Mouse (Mus musculus) liver (tissue): Measurements from ENCODE around the gene Lrrc30.

Experiments used
- DNase-seq: peaks from one replicate; pipeline ENCODE4 v3.0.0-alpha.2; 2020; ENCODE audit warnings: mixed read lengths

Gene Lrrc30

DNA sequence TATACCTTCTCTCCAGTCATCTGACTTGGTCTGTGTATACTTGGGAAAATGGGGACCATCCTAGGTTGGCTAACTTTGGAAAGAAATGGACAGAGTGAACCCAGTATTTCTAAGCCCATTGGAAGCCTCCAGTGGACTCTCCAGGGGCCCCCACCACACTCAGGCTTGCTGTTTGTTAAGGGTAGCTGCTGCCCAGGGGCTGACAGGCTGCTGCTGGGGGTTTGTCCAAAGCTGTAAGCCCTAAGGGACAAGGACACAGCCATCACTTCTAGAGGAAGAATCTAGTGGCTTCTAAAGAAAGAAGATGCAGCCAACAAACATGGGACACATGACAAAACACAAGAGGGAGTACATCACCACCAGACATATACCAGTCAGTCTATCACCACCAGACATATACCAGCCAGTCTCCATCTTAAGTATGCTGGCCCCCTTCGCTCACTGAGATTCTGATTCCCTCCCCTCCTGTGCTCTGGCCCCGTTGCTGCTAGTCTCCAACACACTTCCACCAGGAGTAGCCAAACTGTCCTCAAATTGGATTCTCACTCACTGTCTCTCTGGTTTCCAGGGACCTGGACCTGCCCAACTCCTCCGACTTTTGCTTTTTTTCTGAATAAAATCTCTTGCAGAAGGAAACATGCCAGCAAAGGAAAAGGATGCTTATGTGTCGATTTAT is 49.7 kb downstream of the Lrrc30 start:
- no peak for DNase-seq

DNA sequence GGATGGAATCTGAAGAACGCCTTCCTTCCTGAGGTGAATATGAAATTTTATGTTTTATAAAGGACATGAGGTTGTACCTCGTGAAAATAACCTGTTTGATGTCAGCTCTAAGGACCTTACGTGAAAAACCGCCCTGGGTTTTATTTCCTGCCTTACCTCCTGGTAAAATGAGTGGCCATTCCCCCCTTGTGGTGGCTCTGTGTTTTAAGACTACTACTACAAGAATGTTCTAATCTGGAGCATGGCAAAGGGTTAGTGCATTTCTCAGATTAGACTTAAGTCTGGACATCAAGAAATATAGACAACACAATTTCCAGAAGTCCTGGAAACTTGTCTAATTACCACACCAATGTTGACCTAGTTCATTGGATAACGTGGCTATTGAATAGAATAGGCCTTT is 50.7 kb downstream of the Lrrc30 start:
- DNase-seq = no peak
